Mouse (Mus musculus) urinary bladder, postnatal 25 days (tissue): ENCODE results near the gene Fgf3.
"Not testable (repeated sequence)": the region's sequence is repeated elsewhere in the genome, so short reads cannot be mapped to it uniquely, and the experiment has no call there.

Experiments used
- DNase-seq: peaks from one replicate; pipeline ENCODE4 v3.0.0; 2022; ENCODE audit warnings: low spot score

The Fgf3 gene

DNA sequence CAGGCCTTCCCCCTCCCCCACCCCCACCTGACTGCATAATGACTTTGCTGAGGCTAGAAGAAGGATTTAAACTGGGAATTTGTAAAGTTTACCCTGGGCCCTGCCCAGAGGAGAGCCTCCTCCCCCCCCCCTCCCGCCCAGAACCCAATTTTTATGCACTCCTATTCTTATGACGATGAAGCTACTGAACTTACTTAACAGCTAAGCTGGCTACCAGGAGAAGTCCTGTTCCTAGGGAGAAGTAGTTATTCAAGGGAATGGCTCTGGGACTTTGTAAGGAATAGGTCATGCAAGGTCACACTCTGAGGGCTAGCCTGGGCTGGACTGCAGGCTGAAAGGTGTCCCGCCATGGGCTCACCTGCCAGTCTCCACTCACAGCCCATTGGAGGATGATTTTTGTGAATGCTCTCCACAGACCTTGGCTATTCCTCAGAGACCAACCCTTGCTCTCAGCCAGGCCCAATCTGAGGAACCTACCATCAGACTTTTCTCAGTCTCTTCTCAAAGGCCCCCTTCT, 20.0 kb downstream of the Fgf3 start:
- DNase-seq, result no peak

DNA sequence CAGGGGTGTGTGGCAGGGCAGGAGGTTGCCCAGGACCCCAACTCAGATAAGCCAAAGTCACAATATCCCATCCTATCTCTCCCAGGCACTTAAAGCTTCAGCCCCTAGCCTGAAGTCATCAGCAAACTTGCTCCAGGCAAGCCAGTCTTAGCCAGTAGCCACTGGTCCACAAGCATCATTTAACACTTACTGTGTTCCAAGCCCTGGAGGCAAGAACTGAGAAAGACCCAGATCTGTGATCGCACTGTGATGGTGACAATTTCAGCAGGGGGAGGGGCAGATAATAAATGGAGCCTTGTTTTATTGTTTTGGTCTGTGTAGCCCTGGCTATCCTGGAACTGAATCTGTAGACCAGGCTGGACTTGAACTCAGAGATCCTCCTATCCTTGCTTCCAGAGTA, 20.8 kb downstream of the Fgf3 start:
- DNase-seq, result no peak

DNA sequence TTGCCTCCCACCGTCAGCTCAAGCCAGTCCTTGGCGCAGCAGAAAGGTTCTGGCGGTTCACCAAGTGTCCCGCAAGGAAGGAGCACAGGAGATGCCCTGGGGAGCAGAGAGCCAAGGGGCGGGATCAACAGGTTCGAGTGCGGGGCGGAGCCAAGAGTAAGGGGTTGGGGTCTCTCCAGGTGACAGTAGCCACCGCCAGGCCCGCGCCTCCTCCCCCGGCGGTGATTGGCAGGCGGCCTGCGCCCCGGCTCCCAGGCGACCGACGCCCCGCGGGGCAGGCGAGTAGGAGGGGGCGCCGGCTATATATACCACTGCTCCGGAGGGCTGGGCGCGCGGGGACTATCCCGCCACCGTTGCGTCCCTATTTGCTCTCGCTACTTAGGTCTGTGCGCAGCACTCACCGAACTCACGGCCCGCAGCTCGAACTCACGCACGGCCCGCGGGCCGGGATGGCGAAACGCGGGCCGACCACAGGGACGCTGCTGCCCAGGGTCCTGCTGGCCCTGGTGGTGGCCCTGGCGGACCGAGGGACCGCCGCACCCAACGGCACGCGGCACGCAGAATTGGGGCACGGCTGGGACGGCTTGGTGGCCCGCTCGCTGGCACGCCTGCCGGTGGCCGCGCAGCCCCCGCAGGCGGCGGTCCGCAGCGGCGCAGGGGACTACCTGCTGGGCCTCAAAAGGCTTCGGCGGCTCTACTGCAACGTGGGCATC, 23.3 kb downstream of the Fgf3 start:
- DNase-seq, result no peak

DNA sequence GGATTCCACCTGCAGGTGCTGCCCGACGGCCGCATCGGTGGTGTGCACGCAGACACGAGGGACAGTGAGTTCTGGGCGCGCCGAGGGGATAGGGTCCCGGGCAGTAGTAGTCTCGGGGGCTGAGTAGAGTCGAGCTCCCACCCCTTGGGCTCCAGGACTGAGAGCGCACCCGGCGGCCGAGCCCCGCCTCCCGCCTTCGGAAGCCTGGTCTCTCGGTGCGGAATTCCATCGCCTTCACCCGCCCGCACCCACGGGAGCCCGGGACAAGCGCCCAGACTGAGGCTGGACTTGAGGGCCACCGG, 23.8 kb downstream of the Fgf3 start:
- no peak for DNase-seq

DNA sequence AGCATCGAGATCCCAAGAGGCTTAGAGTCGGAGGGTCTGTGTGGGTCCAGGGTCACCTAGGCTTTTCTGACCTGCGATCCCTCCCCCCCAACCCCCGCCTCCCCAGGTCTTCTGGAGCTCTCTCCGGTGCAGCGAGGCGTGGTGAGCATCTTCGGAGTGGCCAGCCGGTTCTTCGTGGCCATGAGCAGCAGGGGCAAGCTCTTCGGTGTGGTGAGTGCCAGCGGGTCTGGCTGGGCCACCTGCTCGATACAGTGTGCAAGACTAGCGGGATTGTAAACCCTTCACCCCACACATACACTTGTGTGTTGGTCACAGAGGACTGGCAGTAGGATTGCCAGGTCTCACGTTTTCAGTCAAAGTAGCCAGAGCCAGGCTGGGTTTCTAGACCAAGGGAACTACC, 24.2 kb downstream of the Fgf3 start:
- no peak for DNase-seq

DNA sequence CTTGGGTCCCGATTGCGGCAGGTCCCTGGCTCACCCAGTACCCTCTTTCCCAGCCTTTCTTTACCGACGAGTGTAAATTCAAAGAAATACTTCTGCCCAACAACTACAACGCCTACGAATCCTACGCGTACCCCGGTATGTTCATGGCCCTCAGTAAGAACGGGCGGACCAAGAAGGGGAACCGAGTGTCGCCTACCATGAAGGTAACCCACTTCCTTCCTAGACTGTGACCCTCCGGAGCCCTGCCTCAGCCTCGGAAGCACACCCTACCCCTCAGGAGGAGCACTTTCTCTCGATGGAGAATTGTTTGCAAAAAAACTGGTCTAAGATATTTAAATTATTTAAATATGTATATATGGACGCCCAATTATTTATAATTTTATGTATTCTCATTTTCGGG, 24.8 kb downstream of the Fgf3 start:
- DNase-seq, result no peak

DNA sequence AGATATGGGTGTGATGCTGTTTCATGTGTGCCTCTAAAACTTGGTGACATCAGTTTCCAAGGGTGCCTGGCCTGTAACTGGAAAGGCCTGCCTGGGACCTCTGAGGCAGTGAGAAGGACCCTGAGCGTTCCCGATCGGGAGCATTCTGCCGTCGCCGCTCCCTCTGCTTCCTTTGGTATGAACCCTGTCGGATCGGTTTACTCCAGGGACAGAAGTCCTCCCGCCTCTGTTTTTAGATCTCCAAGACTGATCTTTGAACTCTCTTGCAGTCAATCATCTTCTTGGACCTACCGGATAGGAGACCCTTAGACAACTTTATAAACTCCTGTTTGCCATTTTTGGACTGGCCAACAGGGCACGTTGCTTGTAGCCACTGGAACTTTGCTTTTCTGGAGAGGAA, 25.3 kb downstream of the Fgf3 start:
- no peak for DNase-seq

DNA sequence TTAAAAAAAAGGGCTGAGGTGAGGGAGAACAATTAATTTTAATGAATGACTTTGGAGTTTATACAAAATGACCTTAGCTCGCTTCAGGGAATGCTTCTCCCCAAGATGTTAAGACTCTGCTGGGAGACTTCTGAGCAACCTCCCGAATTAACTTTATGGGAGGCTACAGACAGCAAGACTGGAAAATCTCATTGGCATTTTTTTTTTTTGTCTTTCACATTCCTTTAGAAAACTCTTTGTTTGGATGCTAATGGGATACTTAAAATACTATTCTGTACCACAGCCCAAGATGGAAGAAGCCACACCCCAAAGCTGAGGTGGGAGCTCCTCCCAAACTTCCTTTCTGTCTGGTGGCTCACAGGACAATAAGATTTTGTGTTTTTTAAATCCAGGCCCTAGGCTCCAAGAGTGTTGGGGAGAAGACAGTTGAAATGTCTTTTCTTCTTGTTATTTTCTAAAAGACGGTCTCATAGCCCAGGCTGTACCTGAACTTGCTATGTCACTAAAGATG, 26.3 kb downstream of the Fgf3 start:
- DNase-seq, result no peak

DNA sequence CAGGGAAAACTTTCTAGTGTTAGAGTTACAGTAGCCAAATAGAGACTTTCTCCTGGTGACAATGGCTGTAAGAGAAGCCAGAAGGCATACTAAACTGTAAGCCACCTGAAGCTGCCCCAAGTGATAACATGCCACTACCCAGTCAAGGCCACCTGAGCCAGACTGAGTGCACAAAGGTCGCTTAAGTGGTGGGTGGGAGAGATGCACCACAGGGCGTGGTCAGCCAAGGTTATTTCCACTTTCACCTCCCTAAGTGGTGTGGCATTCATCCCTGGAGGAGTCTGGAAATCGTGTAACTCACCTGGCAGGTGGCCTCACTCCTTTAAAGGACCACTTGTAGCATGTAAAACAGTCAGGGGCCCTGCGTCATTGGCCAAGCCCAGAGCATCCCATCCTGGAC, 29.3 kb downstream of the Fgf3 start:
- DNase-seq, result no peak

DNA sequence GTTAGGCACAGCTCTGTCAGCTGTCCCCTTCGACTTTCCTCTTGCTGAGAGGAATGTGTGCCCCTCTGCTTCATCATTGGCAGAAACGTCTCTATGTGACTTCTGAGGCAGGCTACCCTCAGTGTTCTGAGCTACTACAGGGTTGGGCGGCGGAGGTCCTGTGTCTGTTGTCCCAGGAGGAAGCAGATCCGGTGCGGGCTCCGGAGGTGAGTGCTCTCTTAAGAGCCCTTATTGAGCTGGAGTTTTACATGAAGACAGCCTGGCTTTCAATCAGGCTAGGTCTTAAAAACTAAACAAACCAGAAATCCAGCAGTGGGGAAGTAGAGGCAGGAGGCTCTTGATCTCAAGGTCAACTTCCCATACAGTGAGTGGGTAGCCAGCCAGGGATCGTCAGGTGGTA, 29.7 kb downstream of the Fgf3 start:
- DNase-seq, result no peak

DNA sequence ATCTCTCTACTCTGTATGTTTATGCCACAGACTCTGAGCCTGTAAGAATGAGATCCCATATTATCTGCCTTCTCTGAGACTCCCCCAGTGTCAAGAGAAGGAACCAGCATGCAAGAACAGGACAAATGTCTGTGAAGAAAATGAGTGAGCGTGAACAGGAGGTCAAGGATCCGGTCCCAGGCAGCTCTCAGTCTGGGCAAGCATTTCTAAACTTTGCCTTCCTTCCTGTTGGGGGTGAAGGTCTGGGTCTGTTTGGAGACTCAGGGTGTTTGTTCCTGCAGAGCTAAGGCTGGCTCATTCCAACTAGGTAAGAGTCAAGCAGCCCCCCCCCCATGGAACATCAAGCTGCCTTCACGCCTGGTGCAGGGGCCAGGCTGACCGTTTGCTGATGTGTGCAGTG, 34.5 kb downstream of the Fgf3 start:
- DNase-seq, result no peak

DNA sequence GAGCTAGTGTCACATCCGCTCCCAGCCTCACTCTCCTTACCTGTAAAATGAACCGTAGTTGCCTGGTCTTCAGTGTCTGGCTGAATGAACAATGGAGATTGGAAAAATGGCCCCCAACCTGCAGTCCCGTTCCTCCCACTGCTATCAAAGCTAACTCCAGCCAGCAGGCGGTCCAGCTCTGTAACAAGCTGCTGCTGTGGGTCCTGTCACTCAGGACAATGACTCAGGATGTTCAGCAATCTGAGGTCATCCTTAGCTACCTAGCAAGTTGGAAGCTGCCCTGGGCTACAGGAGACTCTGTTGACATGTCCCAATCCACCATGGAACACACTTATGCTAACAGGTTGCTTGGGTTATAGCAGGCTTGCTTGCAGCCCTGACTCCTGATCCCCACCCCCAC, 35.3 kb downstream of the Fgf3 start:
- no peak for DNase-seq

DNA sequence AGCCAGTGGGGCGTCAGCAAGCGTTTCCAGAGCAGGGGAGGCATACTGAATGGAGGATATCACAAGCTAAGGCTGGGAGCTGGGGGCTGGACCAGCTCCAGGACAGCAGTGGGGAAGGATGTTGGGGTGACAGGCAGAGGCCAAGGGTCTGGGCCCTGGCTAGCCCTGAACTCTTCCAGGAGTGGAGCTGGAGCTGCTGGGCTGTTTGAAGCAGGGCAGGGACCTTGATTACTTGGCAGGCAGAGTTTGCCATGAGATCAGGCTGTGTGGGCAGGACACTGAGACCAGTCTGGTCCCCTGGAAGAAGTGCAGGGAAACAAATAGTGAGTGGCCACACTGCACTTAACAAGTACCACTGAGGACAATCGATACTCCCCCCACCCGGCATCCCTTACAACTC, 36.3 kb downstream of the Fgf3 start:
- DNase-seq, result no peak

DNA sequence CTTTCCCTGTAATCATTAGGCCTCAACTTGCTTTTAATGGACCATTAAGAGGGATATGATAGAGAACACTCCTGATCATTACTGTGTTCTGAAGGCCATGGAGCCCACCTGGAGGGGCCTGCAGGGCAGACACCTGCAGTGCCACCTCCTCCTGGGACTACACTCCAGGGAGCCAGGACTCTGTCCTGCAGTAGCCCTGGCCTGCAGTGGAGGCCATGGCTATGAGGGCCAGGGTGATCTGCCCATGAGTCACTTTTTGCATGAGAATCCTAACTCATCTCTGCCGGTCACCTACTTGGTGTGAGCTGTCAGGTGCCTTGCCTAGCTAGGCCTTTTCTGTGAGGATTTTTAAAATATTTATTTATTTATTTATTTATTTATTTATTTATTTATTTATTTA, 40.5 kb downstream of the Fgf3 start:
- DNase-seq, result no peak

DNA sequence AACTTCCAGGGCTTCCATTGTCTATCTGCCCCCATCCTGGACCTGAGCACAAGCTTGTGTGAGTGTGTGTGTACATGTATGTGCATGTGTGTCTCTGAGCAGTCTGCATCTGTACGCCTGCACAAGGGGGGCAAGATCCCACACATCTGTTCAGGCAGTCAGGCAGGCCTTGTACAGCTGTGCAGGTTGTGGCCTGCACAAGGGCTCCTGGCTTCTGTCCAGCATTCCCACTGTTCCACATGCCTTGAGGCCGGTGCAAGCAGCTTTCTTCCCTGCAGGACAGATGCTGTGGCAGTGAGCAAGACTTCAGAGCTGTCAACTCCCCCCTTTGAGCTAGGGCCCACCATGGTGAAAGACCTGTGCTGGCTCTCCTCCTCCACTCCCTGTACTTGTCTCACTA, 45.2 kb downstream of the Fgf3 start:
- no peak for DNase-seq

DNA sequence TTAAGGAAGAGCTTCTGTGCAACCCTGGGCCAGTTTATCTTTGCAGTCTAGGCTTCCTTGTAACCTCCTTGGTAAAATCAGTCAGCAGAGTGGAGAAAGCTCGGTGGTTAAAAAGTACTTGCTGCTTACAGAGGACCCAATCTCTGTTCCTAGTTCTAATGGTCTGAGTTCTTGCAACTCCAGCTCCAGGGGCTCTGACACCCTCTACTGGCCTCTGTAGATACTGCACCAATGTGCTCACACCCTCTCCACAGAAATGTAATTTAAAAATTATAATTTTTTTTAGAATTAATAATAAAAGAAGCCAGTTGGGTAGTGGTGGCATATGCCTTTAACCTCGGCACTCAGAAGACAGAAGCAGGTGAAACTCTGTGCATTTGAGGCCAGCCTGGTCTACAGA, 49.8 kb downstream of the Fgf3 start:
- no peak for DNase-seq

DNA sequence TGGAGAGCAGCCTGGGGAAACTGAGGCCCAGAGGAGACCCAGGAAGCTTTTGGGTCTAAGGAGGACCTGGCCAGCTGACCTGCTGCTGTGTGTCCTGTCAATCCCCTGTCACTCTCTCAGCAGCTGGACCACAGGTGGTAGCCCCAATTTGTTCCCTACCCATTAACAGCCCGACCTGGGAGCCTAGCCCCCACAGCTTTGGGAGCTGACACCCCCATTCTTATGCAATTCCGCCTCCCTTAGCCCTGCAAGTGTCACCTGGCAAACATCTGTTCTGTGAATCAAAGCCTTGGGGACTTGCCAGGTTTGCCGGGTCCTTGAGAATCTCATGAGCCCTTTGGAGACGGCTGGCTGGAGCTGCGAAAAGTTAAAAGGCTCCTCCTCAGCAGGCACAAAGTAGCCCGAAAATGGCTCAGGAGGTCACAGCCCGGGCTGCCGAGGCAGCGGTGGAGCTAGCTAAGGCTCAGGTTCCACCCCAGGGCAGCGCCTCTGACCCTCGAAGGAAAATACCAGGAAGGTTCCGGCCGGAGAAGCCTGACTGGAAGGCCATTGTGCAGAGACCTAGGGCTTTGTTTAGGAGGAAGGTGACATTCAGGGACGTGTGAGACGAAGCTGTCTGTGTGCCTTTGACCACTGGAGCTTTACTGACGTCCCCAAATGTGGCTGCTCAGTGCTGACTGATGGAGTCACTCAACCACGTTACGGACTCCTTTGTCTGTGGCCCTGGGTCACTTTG, 50.8 kb downstream of the Fgf3 start:
- DNase-seq, result no peak

DNA sequence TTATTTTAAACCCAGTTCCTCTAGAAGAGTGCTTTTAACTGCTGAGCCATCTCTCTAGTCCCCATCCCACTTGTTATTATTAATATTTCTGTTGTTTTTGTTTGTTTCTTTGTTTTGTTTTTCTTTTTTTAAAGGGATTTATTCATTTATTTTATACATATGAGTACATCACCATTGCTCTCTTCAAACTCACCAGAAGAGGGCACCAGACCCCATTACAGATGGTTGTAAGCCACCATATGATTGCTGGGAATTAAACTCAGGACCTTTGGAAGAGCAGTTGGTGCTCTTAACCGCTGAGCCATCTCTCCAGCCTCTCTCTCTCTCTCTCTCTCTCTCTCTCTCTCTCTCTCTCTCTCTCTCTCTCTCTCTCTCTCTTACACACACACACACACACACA, 52.8 kb downstream of the Fgf3 start:
- DNase-seq, result not testable (repeated sequence)

DNA sequence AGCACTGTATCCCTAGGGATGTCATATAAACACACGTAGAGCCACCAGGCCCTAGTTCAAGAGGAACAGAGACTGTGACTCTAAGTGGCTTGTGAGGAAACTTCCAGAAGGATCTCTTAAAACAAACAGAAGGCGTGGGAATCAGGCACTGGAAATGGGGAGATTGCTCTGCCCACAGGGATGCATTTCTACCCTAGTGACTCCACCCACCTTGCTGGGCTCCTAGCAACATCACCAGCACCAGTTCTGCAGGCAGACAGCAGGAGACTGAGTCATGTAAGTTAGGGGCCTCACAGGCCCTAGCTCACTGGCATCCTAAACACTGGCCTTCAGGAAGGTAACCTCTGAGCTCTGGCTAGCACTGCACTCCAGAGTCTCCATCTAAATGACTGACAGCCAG, 54.0 kb downstream of the Fgf3 start:
- DNase-seq, result no peak

DNA sequence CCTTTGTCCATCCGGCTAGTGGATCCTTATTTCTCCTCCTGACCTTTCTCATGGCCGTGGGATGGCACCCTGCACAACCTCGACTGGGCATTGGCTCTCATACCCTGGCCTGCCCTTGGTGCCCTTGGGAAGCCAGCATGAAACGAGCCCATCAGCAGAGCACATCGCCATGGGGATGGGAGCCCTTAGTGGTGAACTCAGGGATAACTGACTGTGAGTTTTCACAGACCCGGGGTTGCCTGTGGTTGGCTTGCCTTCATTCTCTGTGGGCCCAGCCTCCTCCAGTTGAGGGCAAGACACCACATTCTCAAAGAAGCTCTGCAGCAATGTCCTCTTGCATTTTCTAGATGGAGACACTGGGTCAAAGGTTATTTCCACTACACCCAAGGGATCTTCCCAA, 54.4 kb downstream of the Fgf3 start:
- no peak for DNase-seq
